Mouse (Mus musculus) mesoderm, embryonic 11.5 days (tissue): ENCODE measurements around the gene Pabpc1l.
A peak's percentile ranks its signal among the peaks of the same experiment; 100 is the strongest.
"Not testable (repeated sequence)": the region's sequence is repeated elsewhere in the genome, so short reads cannot be mapped to it uniquely, and the experiment has no call there.

Experiments used
- DNase-seq: peaks from one replicate; pipeline ENCODE4 v3.0.0-alpha.2; 2012; ENCODE audit warnings: low read depth, low spot score

Gene Pabpc1l

GRCm38 (mm10) chr2:164036520-164037019 lies 11.3 kb downstream of the Pabpc1l start:
- peak; percentile 43 for DNase-seq

GRCm38 (mm10) chr2:164038407-164039028 lies 13.3 kb downstream of the Pabpc1l start:
- DNase-seq, result no peak

GRCm38 (mm10) chr2:164040949-164041348 lies 15.7 kb downstream of the Pabpc1l start:
- no peak for DNase-seq

GRCm38 (mm10) chr2:164041523-164041922 lies 16.3 kb downstream of the Pabpc1l start:
- no peak for DNase-seq

- peak; percentile 6 for DNase-seq
Observed at GRCm38 (mm10) chr2:164047197-164047690, 22.0 kb downstream of the Pabpc1l start.

- no peak for DNase-seq
Observed at GRCm38 (mm10) chr2:164053767-164054166, 28.5 kb downstream of the Pabpc1l start.

- DNase-seq, result no peak
Observed at GRCm38 (mm10) chr2:164054671-164055070, 29.4 kb downstream of the Pabpc1l start.

GRCm38 (mm10) chr2:164059634-164060235 lies 34.5 kb downstream of the Pabpc1l start:
- DNase-seq, result no peak

GRCm38 (mm10) chr2:164070142-164070764 lies 45.0 kb downstream of the Pabpc1l start, which contains the start of gene Stk4:
Gene Stk4 (plus strand): TSS chr2:164070322.
- peak; percentile 39 for DNase-seq

GRCm38 (mm10) chr2:164070765-164071436 lies 45.7 kb downstream of the Pabpc1l start, which contains the start of gene Tomm34:
Gene Tomm34 (minus strand): TSS chr2:164071169.
- DNase-seq, result peak; percentile 95

GRCm38 (mm10) chr2:164071437-164071820 lies 46.2 kb downstream of the Pabpc1l start:
- not testable (repeated sequence) for DNase-seq

GRCm38 (mm10) chr2:164072109-164072508 lies 46.9 kb downstream of the Pabpc1l start:
- DNase-seq, result no peak

GRCm38 (mm10) chr2:164073120-164073519 lies 47.9 kb downstream of the Pabpc1l start:
- no peak for DNase-seq

GRCm38 (mm10) chr2:164073918-164074578 lies 48.8 kb downstream of the Pabpc1l start:
- DNase-seq, result peak; percentile 97

- DNase-seq, result no peak
Observed at GRCm38 (mm10) chr2:164075088-164075487, 49.8 kb downstream of the Pabpc1l start.

GRCm38 (mm10) chr2:164076874-164077425 lies 51.7 kb downstream of the Pabpc1l start:
- no peak for DNase-seq

- DNase-seq, result no peak
Observed at GRCm38 (mm10) chr2:164077875-164078274, 52.6 kb downstream of the Pabpc1l start.

GRCm38 (mm10) chr2:164079488-164079887 lies 54.2 kb downstream of the Pabpc1l start:
- no peak for DNase-seq

GRCm38 (mm10) chr2:164081577-164081976 lies 56.3 kb downstream of the Pabpc1l start:
- no peak for DNase-seq

- DNase-seq, result no peak
Observed at GRCm38 (mm10) chr2:164082175-164082574, 56.9 kb downstream of the Pabpc1l start.
